Mouse (Mus musculus) lung, adult 2 months (tissue): ENCODE measurements at regions not wholly inside any gene's neighbourhood (a gene's known extent, or its start where the extent isn't known, plus 50 kb on each side); places are given as distances from the start of the nearest gene placed in this dataset.

ENCODE experiments used
- CTCF ChIP-seq: fragments of 200-500 bp; IDR thresholded peaks from 2 replicates; pipeline ENCODE4 v1.5.1; 2011; ENCODE audit warnings: mild to moderate bottlenecking, low read length, control low read depth; ENCODE audit not compliant: insufficient read depth
- POLR2A ChIP-seq: fragments of 200-500 bp; IDR thresholded peaks from 2 replicates; pipeline ENCODE4 v1.6.1; 2011; ENCODE audit warnings: low read depth, mild to moderate bottlenecking, control low read depth, low read length, borderline replicate concordance; ENCODE audit errors: extremely low read depth

- no peak for TF ChIP-seq CTCF
- no peak for TF ChIP-seq POLR2A
Measured at GRCm38 (mm10) chr6:117351846-117352245, 183.5 kb downstream of the Cxcl12 start.
